Mouse (Mus musculus): ENCODE data around the gene Wrb. TPM values are rescaled to one million over a fixed set of nuclear protein-coding genes. Genes with fewer than 3 reads are reported as not detected.
"Not testable (repeated sequence)": the region's sequence is repeated elsewhere in the genome, so short reads cannot be mapped to it uniquely, and the experiment has no call there.

Wrb gene
- 10 to 100 TPM; 38.4 to 50.7 (median 45.8) TPM for total RNA-seq (2022)

DNA sequence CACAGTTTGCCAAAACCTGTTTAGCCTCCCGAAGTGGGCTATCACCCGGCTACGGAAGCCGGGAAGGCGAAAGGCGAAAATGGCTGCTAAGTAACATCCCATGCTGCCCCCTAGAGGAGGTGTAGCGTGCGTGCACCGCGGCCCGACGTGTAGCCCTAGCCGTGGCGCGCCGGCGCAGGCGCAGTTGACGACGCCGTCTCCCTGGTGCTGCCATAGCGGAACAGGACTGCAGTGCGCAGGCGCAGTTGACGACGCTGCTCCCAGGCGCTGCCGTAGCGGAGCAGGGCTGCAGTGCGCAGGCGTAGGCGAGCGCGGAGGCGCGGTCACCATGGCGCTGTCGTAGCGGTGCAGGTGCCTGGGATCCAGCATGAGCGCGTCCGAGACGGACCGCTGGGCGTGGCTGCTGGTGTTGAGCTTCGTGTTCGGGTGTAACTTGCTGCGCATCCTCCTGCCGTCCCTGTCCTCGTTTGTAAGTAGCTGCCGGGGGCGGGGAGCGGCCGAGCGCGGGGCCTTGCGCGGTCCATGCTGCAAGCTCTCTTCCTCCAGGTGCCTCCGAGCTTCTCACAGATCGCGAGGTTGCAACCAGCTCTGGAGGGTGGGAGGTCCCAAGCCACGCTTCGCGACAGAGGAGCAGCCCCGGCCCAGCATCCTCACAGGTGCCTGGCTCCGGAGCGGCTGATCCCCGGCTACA lies at the start of gene Wrb:
Gene Wrb (plus strand): TSS at position 298 of the 691 bp plus-strand sequence.
- peak; percentile 99 for DNase-seq

DNA sequence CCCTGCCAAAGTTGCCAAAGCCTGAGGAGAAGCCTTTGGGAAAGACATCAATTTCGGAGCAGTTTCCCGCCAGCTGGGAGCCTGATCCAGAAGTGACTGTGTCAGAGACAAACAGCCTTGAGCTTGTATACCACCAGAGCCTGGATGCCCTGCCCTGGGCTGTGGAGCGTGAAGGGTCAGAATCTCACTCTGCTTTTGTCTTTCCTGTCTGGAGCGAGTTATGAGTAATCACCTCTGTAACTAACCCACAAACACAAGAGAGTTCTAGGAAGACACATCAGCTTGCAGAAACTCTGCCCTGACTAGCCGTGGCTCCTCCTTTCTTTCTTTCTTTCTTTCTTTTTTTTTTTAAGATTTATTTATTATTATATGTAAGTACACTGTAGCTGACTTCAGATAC lies 49.2 kb upstream of the Wrb start:
- DNase-seq: no peak

DNA sequence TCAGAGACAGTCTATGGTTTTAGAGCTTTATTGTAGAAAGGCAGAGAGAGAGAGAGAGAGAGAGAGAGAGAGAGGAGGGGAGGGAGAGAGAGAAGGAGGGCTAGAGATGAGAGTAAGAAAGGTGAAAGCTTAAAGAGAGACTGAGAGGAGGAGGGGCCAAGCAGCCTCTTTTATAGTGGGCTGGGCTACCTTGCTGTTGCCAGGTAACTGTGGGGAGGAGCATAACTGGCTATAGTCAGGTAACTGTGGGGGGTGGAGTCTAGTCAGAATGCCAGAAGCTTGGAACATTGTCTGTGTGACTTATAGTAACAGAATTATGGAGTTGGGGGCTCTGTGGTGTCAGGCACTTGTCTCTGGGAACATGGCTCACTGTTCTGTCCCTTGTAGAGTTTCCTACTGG lies 47.4 kb upstream of the Wrb start:
- DNase-seq: not testable (repeated sequence)

DNA sequence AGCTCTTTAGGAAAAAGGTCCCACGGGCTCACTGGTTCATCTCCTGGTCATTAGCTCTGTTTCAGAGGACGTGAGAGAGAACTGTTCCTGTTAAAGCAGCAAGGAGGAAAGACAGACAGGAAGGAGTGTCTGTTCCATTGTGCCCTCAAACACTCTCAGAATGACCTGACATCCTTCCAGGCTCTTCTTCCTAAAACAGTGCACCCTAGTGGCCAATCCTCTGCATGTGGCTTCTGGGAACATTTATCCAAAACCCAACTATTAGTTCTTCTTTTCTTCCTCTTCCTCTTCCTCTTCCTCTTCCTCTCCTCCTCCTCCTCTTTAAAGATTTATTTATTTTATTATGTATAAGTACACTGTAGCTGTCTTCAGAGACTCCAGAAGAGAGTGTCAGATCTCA lies 42.2 kb upstream of the Wrb start:
- DNase-seq: no peak

DNA sequence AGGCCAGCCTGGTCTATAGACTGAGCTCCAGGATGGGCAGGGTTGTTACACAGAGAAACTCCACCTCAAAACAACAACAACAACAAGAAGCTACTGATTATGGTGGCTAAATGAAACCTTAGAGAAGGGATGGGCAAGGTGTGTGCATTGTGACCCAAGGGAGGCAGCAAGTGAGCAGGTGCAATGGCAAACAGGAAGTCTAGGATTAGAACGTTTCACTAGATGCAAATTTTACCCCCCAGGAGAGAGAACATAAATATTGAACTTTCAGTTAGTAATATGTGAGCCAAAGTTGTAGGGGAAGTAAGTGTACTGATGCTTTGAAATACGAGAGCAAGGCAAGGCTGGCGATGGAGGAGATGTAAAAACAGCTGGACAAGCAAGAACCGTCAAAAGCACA lies 35.5 kb upstream of the Wrb start:
- no peak for DNase-seq

GRCm38 (mm10) chr16:96110655-96111345 lies 34.4 kb upstream of the Wrb start:
- no peak for DNase-seq

DNA sequence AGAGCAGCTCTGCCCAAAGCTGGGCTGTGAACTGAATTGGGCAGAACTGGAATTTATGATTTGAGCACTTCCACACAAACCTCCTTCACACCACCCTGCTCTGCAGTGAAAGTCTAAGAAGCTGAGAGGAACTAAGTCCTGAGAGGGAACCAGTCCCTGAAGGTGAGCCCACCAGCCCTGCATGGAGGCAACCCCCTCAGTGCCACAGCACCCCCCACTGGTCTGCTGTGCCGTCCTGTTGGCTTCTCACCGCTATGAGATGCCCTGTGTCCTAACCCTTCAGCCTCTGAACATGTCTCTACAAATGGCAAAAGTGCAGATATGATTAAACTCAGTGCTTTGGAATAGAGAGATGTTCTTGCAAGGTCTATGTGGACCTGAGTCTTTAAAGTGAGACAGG lies 32.4 kb upstream of the Wrb start:
- DNase-seq: no peak

DNA sequence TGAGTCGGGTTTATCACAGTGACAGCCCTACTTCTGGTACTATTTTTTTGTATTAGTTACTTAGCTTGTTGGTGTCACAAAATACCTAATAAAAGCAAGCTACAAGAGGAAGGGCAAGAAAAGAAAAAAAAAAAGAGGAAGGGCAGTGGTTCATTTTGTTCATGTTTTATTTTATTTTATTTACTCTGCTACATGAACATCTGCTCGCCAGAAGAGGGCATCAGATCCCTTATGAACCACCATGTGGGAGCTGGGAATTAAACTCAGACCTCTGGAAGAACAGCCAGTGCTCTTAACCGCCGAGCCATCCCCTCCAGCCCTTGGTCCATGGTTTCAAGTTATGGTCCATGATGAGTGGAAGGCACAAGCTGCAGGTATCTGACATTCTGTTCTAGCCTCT lies 30.5 kb upstream of the Wrb start:
- DNase-seq: no peak

DNA sequence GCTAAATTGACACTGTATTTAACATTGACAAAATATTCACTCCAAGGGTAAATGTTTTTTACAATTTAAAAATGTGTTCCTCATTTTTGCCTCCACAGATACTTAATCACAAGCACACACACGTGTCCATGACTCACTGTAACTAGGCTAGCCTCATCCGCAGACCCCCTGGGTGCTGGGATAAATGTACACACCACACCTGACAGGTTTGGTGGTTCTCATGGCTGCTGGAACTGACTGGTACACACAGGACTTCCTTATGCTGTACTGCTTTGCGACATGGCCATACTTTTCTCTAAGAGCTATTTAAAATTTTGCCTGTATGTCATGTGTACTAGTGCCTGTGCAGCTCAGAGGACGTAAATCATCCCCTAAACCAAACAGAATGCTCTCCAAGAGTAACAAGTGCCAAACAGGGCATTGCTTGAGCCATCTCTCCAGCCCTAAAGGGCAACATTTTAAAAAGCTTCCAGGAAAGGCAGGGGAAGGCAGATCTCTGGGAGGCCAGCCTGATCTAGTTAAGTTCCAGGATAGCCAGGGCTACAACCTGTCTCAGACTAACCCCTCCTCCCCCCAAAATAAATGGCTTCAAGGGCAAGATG lies 25.1 kb upstream of the Wrb start:
- DNase-seq: no peak

DNA sequence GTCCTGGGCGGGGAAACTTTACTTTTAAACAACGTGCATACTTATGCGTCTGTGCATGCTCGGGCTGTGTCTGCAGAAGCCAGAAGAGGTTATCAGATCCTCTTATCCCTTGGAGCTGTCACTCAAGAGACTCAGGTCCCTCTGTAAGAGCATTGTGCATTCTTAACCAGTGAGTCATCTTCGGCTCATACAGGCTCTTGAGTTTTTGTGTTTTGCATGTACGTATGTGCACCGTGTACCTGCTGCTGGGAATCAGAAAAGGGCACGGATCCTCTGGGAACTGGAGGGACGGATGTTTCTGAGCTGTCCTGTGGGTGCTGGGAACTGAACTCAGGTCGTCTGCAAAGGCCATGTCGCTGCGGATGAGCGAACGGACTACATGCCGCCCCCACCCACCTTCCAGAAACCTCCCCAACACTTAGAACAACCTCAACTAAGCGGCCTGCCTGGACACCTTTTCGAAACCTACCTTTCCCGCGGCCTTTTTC lies 18.5 kb upstream of the Wrb start:
- DNase-seq: no peak

DNA sequence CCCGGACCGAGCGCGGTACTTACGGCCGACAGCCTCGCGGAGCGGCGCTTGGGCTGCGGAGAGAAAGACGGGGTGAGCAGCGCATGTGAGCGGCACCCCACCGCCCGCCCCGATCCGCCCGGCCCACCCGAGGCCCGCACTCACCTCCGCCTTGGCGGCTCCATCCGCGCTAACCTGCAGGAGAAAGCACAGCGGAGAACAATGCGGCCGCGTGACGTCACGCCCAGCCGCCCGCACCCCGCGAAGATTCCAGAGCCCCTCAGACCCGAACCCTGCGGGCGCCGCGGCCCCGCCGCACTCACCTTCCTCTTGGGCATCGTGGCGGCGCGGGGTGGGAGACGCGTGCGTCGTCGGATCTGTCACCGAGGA lies 17.9 kb upstream of the Wrb start:
- DNase-seq: no peak

- DNase-seq: peak; percentile 97
These were observed 17.4 kb upstream of the Wrb start, which contains the start of gene Hmgn1 for GRCm38 (mm10) chr16:96127657-96128344. TSS of gene Hmgn1 (minus strand) at chr16:96127729.

GRCm38 (mm10) chr16:96128466-96128865 lies 16.7 kb upstream of the Wrb start:
- no peak for DNase-seq

GRCm38 (mm10) chr16:96144748-96145109 lies 478 bp upstream of the Wrb start:
- not testable (repeated sequence) for DNase-seq

DNA sequence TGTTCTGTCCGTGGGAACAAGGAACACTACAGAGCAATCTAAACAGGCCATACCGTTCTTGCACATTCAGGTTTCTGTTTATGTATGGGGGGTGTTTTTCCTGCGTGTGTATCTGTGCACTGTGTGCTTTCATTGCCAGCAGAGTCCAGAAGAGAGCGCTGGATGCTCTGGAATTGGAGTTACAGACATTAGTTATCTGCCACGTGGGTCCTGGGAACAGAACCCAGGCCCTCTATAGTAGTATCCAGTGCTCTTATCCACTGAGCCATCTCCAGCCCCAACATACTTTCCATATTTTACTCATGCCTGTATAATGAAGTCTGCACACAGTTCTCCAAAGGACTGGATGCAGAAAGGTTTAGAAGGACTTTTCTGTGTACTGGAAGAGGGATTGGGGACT lies 607 bp downstream of the Wrb start:
- no peak for DNase-seq

GRCm38 (mm10) chr16:96148834-96149233 lies 3.6 kb downstream of the Wrb start:
- no peak for DNase-seq

- no peak for DNase-seq
These were observed 4.1 kb downstream of the Wrb start for GRCm38 (mm10) chr16:96149311-96149710.

- DNase-seq: peak; percentile 81
These were observed 5.8 kb downstream of the Wrb start for GRCm38 (mm10) chr16:96150995-96151394.

DNA sequence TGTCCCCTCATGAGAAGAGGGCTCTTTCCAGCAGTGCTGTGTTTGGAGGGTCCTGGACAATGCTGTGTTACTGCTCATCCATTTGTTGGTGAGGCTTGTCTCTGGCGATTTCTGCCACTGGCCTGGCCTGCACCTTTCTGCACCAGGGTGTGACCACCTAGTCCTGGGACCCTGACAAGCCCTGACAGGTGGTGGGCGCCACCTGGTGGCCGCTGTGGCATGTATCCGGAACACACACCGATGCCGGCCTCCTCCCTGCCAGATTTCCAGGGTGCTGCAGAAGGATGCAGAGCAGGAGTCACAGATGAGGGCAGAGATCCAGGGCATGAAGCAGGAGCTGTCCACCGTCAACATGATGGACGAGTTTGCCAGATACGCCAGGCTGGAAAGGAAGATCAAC lies 6.3 kb downstream of the Wrb start:
- no peak for DNase-seq

DNA sequence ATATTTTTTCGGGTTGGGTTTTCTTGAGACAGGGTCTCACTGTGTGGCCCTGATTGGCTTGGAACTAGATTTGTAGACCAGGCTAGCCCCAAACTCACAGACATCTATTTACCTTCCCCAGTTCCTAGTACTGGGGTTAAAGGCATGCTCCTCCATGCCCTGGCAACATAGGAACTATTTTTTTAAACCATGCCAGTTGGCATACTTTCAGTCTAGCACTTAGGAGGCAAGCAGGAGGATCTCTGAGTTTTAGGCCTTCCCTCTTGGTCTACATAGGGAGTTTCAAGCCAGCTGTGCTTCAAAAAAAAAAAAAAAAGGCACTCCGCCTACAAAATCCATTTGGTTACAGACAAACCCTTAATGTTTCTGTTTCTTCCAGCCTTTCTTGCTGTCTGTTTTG lies 9.3 kb downstream of the Wrb start:
- no peak for DNase-seq

DNA sequence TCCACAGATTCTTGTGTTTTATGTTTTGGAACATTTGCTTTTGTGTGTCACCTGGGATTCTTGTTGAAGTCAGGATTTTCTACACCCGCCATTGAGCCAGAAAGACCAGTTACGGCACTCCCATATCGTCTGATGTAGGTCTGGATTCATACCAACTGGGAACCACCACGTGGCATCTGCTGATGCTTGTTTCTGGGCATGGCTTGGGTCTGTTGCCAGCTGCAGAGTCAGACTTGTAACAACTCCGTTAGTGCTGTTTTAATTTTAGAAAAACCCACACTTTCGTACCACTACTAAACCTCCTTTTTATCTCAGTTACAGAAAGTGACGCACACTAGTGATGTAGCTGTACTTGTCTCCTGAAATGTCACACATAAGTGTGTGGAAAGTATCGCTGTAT lies 10.8 kb downstream of the Wrb start:
- no peak for DNase-seq

GRCm38 (mm10) chr16:96157171-96157570 lies 12.0 kb downstream of the Wrb start:
- DNase-seq: no peak

DNA sequence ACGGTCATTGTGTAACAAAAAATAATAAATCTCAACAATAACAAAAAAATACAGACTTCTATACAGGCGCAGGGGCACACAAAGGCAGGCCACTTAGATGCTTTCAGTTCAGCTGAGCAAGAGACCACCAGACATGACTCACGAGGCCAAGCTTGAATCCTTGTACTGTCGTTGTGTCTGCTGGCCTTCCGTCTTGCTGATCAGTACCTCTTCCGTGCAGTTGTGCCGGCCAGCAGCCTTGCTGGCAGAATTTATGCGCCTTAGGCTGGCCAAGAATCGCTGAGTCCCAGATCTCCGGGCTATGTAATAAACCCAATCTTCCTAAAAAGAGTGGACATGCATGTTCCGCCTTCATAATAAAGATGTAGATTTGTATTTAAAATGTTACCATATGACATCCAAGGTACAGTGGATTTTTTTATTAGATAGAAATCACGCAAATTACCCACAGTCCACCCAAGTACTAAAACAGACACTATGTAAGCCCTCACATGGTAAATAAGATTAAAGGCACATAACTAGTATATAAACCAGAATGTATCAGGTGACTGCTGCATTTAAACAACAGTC lies 13.4 kb downstream of the Wrb start:
- DNase-seq: no peak

Data from adrenal gland, adult 8-10 months (tissue).